Mouse (Mus musculus): Measurements from ENCODE around the gene Majin.

DNA sequence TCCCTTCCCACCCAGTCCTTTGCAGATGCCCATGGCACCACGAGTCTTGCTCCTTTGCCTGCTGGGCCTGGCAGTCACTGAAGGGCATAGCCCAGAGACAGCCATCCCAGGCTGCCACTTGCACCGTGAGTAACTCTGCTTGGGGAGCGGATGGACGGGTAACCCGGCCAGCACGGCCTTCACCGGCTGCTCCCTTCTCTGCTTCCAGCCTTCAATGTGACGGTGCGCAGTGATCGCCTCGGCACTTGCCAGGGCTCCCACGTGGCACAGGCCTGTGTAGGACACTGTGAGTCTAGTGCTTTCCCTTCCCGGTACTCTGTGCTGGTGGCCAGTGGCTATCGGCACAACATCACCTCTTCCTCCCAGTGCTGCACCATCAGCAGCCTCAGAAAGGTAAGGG, 42.6 kb downstream of the Majin start:
- TF ChIP-seq GATA1 (IDR thresholded peaks at IDR 0.05; ENCODE audit: borderline replicate concordance, low read length) (no peak), FLI1 (IDR thresholded peaks at IDR 0.05; ENCODE audit: low read length) (no peak)

All from megakaryocyte, embryonic 14.5 days (primary cell).